Mouse (Mus musculus) frontal cortex, postnatal 36 days (tissue): ENCODE data around the gene Rbm7.
"Not testable (repeated sequence)": the region's sequence is repeated elsewhere in the genome, so short reads cannot be mapped to it uniquely, and the experiment has no call there.

ENCODE experiments used
- DNase-seq, 2 experiments: peaks; one replicate each; pipeline ENCODE4 v3.0.0; 2022; ENCODE audit warnings: low spot score in 2 of 2

Gene Rbm7

DNA sequence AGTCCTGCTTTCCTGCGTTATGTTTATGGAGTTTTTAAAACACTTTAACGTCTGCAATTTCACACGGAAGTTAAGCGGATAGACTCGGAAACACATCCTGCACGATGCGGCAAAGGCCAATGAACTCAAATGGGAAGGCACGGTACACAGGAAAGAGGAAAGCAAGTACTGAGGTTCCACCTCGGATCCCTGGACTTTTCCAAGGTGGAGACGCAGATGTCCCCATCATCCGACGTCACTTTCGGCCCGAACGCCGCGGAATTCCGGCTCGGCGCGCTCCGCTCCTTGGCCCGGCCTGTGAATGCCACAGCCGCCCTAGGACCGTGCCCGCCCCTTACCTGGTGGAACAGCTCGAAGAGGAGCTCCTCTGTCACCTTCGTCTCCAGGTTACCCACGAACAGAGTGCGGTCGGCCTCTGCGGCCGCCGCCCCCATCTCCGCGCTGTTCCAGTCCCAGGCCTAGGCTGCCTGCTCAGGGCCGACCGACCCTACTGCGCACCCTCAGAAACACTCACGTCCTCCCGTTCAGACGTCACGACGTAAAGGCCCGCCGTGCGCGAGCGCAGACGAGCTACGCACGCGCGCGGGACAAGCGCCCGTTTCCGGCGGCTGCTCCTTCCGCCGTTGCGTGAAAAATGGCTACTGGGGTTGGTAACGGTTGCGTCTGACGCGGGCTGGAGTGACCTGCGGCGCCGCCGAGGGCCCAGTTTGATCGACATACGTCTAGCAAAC lies at the start of gene Rbm7, which contains the start of gene Gm5617:
Gene Rbm7 (minus strand): TSS at position 483 of the 731 bp plus-strand sequence.
Gene Gm5617 (plus strand): TSS at position 626 of the 731 bp plus-strand sequence.
- peak; percentile 95 to 97 for DNase-seq

DNA sequence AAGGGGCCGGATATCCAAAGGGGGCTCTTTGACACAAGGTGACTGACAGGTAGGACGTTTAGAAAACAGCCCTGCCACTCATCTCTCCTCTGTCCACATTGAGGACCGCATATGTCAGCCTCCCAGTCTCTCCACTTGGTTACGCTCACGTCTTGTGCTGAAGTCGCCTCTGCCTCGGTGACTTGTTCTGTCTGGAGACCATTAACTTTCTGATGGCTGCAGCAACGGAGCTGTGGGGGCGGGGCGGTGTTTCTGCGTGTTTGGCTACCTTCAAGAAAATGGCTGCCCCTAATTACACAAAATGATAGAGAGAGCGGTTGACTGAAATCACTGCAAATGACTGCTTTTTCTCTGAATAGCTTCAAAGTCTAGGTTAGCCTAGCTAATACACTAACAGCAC lies 43.6 kb upstream of the Rbm7 start:
- DNase-seq = no peak

DNA sequence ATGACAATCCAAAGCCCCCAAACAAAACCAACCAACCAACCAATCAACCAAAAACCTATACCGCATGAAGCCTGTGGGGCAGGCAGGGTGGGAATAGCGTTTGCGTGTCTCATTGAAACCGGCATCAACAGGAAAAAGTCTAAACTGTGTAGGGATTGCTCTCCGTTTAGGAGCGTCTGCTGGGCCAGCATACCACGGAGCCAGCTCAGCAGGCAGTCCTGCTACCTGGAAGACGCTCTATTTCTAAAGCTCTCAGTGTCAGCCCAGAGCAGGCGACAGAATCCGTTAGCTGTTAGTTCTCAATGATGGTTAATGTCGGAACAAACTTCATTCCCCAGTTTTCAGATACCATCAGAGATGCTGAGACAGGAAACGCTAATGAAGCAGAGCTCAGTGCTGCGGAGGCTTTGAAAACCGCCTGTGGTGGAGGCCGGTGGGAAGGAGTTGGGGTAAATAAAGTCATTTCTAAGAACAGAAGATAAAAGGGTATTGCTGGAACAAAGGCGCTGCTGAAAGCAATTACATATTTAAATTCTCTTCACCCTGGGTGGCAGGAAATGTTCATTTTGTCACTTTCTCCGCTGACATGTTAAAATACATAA lies 43.0 kb upstream of the Rbm7 start:
- no peak for DNase-seq

DNA sequence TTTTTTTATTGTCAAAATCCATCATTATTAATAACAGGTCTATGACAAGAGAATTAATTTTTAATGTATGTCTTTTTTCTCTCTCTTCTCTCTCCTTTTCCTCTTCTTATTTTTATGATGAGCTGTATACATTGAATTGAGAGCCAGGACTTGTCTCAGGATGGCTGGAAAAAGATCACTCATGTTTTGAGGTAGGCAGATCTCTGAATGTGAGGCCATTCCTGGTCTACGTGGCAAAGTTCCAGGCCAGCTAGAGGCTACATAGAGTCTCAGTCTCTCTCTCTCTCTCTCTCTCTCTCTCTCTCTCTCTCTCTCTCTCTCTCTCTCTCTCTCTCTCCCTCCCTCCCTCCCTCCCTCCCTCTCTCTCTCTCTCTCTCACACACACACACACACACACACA lies 42.5 kb upstream of the Rbm7 start:
- DNase-seq = not testable (repeated sequence)

DNA sequence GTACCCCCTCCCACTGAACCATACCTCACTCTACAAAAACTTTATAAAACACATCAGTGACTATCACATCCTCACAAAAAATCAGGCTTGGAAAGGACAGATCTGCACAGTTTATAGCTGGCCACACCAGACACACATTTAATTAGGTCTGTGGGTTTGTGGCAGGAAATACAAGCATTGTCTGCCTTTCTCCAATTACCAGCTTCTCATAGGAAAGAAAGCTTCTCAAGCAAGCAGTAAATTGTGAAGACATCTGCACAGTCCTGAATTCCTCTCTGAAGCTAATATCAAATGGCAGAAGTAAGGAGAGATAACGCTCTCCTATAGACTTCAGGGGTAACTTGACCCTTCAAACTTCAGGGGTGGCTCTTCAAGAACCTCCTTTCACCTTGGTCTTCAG lies 41.3 kb upstream of the Rbm7 start:
- DNase-seq = no peak

DNA sequence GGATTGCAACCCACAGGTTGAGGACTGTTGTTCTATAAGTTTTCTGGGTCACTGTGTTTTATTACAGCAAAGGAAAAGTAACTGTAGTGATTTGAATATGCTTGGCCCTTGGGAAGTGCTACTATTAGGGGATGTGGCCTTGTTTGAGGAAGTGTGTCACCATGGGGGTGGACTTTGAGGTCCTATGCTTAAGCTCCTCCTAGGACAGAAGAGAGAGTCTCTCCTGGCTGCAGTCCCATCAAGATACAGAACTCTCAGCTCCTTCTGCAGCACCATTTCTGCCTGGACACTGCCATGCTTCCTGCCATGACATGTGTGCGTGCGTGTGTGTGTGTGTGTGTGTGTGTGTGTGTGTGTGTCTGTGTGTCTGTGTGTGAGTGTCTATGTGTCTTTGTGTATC lies 37.6 kb upstream of the Rbm7 start:
- no peak for DNase-seq

DNA sequence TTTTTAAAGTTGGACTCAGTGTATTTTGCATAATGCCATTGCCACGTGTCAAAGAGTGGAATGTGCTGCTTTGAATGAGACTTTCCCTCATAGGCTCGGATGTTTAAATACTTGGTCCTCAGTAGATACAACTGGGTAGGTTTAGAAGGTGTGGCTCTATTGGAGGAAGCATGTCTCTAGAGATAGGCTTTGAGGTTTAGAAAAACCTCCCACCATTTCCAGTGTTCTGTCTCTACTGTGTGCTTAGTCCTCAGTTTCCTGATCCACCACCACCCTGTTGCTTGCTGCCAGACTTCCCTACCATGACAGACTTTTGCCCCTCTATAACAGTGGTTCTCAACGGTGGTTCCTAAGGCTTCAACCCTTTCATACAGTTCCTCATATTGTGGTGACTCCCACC lies 37.1 kb upstream of the Rbm7 start:
- no peak for DNase-seq

DNA sequence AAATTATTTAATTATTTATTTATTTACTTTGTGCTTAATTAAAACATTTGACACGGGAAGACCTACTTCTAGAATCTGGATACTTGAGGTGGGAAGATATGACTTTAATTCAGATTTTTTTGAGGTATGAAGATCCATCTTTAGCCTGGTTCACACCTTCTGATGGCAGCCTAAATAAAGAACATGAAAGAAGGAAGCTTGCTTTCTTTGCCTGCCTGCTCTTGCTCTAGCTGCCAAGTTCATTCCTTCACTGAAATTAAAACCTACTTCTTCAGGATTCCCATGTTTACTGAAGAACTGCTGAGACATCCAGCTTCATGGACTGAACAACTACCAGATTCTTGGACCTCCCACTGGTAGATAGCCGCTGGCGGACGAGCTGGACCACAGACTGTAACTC lies 36.2 kb upstream of the Rbm7 start:
- DNase-seq = peak in 1 of 2 experiments; percentile 43

DNA sequence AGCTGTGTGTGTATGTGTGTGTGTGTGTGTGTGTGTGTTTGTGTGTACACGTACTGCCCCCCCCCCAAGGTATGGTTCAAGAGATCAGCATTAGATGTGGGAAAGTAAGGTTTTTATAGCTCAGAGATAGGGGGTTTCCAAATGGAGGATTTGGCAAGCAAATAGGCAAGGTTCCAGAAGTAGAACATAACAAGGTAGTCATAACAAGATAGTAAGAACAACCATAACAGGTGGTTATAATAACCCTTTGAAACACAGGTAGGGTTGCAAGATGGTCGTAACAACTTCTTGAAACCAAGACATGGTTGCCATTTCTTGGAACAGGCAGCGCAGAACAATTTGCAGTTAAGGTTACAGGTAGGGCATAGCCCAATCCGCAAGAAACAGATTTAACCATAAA lies 31.4 kb upstream of the Rbm7 start:
- DNase-seq = no peak

DNA sequence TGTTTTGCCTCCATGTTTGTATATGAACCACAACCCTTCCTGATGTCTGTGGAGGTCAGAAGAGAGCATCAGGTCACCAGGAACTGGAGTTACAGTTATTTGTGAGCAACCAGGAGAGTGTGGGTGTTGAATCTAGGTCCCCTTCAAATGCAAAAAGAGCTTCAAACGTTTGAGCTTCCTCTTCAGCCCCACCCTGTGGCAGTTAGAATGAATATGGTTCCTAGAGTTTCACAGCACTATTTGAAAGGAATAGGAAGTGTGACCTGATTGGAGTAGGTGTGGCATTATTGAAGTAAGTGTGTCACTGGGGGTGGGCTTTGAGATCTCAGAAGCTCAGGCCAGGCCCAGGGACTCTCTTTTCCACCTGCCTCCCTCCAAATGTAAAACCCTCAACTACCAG lies 30.5 kb upstream of the Rbm7 start:
- DNase-seq = no peak

DNA sequence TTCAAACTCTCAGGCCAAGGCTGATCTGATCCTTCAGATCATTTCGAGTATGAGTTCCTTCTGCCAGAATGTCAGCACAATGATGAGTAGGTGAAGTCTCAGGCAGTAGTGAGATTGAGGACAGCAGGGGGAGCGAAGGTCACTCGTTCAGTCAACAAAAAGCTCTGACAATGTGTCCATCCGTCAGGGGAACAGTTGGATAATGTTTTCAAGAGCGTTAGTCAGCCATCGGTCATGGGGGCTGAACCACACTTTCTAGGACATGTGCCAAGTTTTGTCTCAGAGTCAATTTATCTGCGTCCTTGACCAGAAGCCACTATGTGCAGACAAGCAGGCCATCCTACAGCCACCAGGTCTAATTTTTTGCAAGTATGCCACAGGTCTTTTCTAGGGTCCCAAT lies 25.3 kb upstream of the Rbm7 start:
- not testable (repeated sequence) for DNase-seq

DNA sequence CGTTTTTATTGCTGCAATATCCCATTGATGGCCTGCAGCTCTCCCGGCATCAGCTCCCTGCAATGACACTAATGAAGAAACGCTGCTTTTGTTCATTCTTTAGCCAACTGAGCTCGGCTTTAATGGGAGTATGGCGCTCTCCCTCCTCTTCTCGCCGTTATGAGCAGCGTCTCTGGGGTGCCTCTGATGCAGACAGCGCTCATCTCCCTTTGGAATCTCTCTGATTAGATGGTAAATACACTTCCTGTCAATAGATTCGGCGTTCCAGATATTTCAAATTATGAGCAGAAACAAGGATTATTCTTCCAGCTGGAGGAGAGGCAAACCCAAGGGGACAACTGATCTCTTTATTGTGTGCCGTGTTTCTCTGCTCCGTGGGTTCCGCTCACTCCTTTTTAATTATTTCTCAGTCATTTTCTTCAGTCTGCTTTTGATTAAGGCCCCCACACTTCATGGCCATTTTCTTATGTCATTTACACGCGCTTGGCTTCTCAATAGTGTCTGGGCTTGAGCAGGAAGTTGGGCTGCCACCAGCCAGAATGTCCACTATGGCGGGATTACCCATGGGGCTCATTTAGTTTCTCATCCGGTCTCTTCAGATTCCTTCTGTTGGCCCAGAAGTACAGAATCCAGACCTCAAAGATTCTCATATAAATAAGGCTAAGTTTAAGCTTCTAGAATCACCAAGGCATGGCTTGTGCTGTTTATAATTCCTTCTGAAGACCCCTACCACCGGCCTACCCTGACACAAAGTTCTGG lies 22.5 kb upstream of the Rbm7 start:
- DNase-seq = no peak

DNA sequence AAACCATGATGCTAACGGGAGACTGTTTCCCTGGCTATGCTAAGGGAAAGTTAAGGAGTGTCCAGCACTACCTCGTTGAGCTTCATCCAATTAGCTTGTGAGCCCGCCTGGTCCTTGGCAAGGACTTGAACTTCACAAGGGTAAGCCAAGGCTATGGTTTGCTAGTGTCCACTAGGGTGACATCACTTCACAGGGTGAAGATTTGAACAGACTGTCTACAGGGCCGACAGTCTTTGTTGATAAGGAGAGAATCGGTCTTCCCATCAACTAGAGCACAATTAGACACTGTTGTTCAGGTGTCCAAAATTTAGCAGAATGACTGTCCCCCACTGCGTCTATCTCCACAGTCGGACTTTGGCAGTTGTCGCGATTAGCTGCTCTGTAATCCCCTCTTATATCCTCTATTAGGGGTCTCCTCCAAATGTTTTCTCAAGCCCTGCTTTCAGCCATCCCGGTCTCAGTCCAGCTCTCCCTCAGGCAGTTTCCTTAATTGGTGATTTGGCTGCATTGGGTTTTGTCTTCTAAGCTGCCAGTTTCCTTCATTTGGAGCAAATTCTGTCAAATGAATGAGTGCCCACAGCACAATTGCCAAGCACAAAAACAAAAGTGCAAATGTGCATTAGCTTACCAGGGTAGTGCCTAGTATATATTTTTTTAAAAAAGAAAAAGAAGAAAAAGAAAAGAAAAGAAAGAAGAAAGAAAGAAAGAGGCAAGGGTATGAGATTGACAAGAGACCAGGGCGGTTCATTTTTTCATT lies 21.7 kb upstream of the Rbm7 start:
- DNase-seq = no peak

DNA sequence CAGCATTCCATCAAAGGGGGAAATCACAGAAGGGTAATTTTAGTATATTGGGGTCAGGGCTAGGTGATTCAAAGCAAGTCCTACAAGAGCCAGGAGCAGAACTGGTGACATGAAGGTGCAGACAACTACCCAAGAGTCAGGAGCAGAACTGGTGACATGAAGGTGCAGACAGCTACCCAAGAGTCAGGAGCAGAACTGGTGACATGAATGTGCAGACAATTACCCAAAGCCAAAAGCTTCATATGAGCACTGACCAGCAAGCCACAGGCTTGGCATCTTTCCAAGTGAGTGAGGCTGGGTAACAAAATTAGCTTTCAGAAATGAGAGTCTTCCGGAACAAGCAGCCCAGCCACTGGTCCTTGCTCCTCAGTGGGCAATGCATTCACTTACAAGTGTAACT lies 20.2 kb upstream of the Rbm7 start:
- DNase-seq = no peak

DNA sequence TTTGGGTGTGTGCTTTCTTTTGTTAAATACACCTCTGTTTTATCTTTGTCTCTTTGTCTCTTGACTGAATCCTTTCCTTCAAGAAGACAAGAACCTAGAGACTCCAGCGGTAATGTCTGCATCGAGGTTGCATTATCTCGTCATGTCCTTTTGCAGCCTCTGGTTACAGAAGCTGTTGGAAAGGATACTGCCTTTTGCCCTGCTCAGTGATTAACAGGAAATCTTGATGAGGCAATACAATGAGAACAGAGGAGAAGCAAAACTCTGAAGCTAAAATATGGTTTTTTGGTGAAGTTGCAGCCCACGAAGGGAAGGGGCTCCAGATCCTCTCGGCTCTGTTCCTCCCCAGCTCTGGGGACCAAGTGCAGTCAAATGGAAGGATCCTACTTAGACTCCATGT lies 15.0 kb upstream of the Rbm7 start:
- no peak for DNase-seq

DNA sequence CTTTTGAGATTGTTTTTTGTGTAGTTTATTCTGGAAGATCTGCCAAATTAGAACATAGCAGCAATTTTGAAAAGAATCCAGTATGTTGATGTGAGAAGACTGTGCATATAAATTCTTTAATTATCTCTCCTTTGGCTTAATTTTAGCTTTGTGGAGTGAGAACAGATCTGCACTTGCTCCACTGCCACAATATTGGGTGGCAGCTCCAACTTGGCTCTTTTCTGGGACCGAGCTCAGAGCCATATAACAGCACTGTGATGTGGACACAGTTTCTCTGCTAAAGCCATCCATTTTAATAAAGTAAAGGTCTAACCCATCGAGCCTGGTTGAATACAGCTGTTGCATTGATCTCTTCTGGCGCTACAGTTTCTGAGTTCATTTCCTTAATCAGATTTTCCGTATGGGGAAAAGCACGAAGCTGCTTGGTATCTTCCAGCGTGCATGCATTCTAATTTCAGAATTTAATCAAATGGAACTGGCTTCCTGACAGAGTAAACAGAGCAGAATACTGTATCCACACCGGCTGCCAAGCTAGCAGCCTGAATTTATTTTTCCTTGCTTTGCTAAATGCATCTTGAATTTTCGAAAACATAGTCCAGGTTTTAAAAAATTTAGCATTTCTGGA lies 9.8 kb upstream of the Rbm7 start:
- peak; percentile 13 to 55 for DNase-seq

DNA sequence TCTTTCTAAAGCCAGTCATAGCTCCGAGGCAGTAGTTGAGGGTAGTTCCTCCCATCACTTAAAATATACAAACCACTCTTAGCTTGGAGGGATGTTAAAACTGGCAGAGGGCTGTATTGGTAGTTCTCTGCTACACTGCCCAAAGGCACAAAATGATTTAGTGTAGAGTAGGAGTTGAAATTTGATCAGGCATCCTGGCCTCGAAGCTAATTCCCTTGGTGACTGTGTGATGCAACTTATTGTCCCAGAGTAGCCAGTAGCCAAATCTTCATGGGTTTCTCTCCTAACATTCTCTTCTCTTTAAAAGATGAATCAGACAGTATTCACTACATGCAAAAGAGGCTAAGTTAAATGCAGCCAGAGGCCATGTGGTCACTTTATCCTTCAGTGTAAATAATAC lies 7.9 kb upstream of the Rbm7 start:
- DNase-seq = no peak

DNA sequence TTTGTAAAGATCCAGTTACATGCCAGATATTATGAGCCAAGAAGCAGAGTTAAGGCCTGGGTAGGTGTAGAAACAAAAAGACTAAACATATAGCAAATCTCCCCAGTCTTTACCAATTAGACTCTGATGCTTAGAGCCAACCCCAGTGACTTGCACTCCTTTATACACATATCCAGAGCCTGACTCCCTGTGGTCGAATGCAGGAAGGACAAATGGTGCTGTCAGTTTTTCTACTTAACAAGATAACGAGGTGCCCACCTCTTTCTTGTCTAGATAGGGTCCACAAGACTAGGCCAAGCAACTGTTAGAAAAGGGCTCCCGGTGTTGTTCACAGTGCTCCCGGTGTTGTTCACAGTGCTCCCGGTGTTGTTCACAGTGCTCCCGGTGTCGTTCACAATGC lies 6.1 kb upstream of the Rbm7 start:
- no peak for DNase-seq

DNA sequence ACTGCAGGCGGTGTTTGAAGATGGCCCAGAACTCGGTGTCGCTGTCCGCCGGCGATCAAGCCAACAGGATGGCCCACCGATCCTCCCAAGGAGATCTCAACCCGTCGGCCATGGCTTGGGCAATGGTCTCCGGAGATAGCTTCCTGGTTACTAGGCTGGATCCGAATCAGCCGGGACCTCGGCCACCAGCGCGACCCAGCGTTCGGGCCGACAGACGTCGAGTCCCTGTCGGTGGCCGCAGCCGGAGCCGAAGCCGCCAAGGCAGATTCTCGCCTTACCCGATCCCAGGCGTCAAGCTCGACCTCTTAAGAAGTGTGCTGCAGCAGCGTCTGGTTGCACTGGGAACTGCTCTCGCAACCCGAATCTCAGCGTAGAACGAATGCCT lies 441 bp upstream of the Rbm7 start:
- no peak for DNase-seq

DNA sequence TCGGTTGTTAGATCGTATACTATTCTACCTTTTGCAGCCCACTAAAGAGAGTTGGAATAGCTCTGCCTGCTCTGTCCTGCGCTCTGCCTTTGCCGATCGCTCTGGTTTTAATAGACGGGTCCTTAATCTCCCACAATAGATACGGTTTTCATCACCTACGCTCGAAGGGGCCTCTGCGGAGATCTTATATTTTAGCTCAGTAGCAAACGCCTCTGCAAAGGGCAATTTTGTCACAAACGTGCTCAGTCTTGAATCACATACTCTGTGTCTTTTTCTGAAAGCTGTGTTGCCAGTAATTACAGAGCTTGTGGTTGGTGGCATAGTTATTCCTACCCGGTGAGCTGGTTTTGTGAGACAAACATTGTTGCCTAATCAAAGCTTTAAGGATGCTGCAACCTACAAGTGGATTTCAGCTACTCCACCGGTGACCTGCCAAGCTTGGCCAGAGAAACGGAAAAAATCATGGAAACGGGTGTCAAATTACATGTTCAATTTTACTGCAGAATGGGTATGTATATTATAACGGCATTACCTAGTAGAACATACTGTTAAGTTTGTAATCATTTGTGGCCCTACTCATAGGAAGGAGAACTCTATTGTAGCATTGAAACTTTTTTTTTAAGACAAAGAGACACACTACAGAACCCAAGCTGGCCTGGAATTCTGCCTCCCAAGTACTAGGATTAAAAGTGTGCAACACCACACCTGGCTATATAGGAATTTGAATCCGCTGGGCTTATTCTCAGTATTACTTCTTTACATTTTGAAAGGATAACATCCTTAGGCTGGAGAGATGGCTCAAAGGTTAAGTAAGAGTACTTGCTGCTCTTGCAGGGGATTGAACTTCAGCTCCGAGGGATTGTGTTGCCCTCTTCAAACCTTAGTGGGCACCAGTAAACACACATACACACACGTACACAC lies 13.6 kb downstream of the Rbm7 start:
- no peak for DNase-seq
